Mouse (Mus musculus): ENCODE results near the gene Pou2f2. TPM values are rescaled to one million over a fixed set of nuclear protein-coding genes. Genes with fewer than 3 reads are reported as not detected.
A peak's percentile ranks its signal among the peaks of the same experiment; 100 is the strongest.

Gene Pou2f2
- total and polyA plus RNA-seq, 2 experiments from 2014 or later: 6.0 to 21.2 TPM

DNA sequence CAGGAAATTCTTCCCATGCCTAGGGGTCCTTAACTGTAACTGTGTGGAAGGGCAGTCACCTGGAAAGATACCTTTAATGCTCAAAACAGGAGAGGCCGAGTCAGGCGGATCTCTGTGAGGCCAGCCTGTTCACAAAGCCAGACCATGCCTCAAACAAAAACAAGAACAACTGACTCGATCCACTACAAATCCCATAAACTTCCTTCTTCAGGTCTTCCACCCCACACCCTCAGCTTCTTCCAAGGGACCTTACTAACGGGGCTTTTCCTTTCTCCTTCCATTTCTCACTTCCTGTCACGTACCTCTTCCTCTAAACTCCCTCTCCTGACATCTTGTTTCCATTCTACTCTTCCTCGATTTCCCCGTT lies 103.2 kb downstream of the Pou2f2 start:
- Histone ChIP-seq H3K27ac (ENCODE audit: low read depth, low read length) (peak overlapping the region; percentile 91), H3K4me3 (ENCODE audit: low read depth, low read length) (peak overlapping the region; percentile 39), H3K36me3 (ENCODE audit: insufficient read depth) (peaks cover 20% of the 10 kb centered on the region), H3K9ac (peak overlapping the region; percentile 57), H3K4me2 (ENCODE audit: low read depth) (peak overlapping the region; percentile 64), H3K4me1 (ENCODE audit: insufficient read depth) (peaks cover 18% of the 10 kb centered on the region), H3K9me3 (ENCODE audit: low read length) (no peaks in the 10 kb centered on the region), H3K27me3 (ENCODE audit: insufficient read depth, low read length) (no peaks in the 10 kb centered on the region)
- 18% methylated on average over 7 of the region's 7 CpGs for WGBS
- DNase-seq (no peak), ATAC-seq (no peak)
- no peak for TF ChIP-seq CTCF (IDR thresholded peaks at IDR 0.05; ENCODE audit: low read depth)

- Histone ChIP-seq H3K36me3 (ENCODE audit: insufficient read depth) (0 out of 2 replicates have a peak, but pooled peaks cover 3% of the 10 kb centered on the region), H3K9me3 (ENCODE audit: low read length) (no peaks in the 10 kb centered on the region), H3K27me3 (ENCODE audit: insufficient read depth, low read length) (no peaks in the 10 kb centered on the region), H3K4me1 (ENCODE audit: insufficient read depth) (peaks cover 34% of the 10 kb centered on the region), H3K27ac (ENCODE audit: low read depth, low read length) (peak overlapping the region; percentile 95), H3K4me2 (ENCODE audit: low read depth) (no peak overlapping the region), H3K4me3 (ENCODE audit: low read depth, low read length) (no peak overlapping the region), H3K9ac (no peak overlapping the region)
- DNase-seq (peak; percentile 33), ATAC-seq (no peak)
- 69% methylated on average over 8 of the region's 8 CpGs for WGBS
- 0 out of 2 replicates have a peak, but pooled peaks have one; percentile 5 for TF ChIP-seq CTCF (IDR thresholded peaks at IDR 0.05; ENCODE audit: low read depth)
Observed at GRCm38 (mm10) chr7:25073924-25074323, 105.6 kb downstream of the Pou2f2 start.

GRCm38 (mm10) chr7:25072716-25073390 lies 106.7 kb downstream of the Pou2f2 start:
- no peak for TF ChIP-seq CTCF (IDR thresholded peaks at IDR 0.05; ENCODE audit: low read depth)
- peaks cover 27% of the 10 kb centered on the region for H3K4me1 ChIP-seq (ENCODE audit: insufficient read depth)
- peak; percentile 8; the same call in 1 of the 2 replicates for ATAC-seq

GRCm38 (mm10) chr7:25071979-25072715 lies 107.4 kb downstream of the Pou2f2 start, which contains the start of the genes Grik5 and Zfp574:
Grik5 (minus strand) TSS chr7:25072346.
Zfp574 (plus strand) TSS chr7:25072567.
- H3K9ac ChIP-seq: peak within 1 kb of the TSS; percentile 94
- 0% methylated on average over 28 of the region's 28 CpGs for WGBS
- TF ChIP-seq CTCF (IDR thresholded peaks at IDR 0.05; ENCODE audit: low read depth): no peak
- H3K4me1 ChIP-seq (ENCODE audit: insufficient read depth): peaks cover 27% of the 10 kb centered on the region
- DNase-seq (peak; percentile 32), ATAC-seq (no peak)
- H3K36me3 ChIP-seq (ENCODE audit: insufficient read depth): peaks cover 17% of the 10 kb centered on the region
- H3K27me3 ChIP-seq (ENCODE audit: insufficient read depth, low read length): no peaks in the 10 kb centered on the region
- H3K4me2 ChIP-seq (ENCODE audit: low read depth): peak within 1 kb of the TSS; percentile 87
- peak within 1 kb of the TSS; percentile 71 for H3K4me3 ChIP-seq (ENCODE audit: low read depth, low read length)
- no peaks in the 10 kb centered on the region for H3K9me3 ChIP-seq (ENCODE audit: low read length)
- peak within 1 kb of the TSS; percentile 95 for H3K27ac ChIP-seq (ENCODE audit: low read depth, low read length)

More at GRCm38 (mm10) chr7:25072716-25073390, 106.7 kb downstream of the Pou2f2 start:
- Histone ChIP-seq H3K9ac (peak overlapping the region; percentile 94), H3K4me3 (ENCODE audit: low read depth, low read length) (peak overlapping the region; percentile 71), H3K36me3 (ENCODE audit: insufficient read depth) (peaks cover 9% of the 10 kb centered on the region), H3K27me3 (ENCODE audit: insufficient read depth, low read length) (no peaks in the 10 kb centered on the region), H3K9me3 (ENCODE audit: low read length) (no peaks in the 10 kb centered on the region), H3K27ac (ENCODE audit: low read depth, low read length) (peak overlapping the region; percentile 95), H3K4me2 (ENCODE audit: low read depth) (peak overlapping the region; percentile 87)
- WGBS: under 1% methylated on average over 18 of the region's 33 CpGs
- DNase-seq: peak; percentile 78

GRCm38 (mm10) chr7:25068724-25069123 lies 110.8 kb downstream of the Pou2f2 start:
- Histone ChIP-seq H3K9ac (no peak overlapping the region), H3K9me3 (ENCODE audit: low read length) (no peaks in the 10 kb centered on the region), H3K36me3 (ENCODE audit: insufficient read depth) (peaks cover 49% of the 10 kb centered on the region), H3K4me3 (ENCODE audit: low read depth, low read length) (no peak overlapping the region), H3K4me1 (ENCODE audit: insufficient read depth) (peaks cover 23% of the 10 kb centered on the region), H3K4me2 (ENCODE audit: low read depth) (peak overlapping the region; percentile 23), H3K27ac (ENCODE audit: low read depth, low read length) (no peak overlapping the region), H3K27me3 (ENCODE audit: insufficient read depth, low read length) (no peaks in the 10 kb centered on the region)
- 6% methylated on average over 2 of the region's 2 CpGs for WGBS
- ATAC-seq: peak; percentile 40
- DNase-seq: peak; percentile 71
- no peak for TF ChIP-seq CTCF (IDR thresholded peaks at IDR 0.05; ENCODE audit: low read depth)

DNA sequence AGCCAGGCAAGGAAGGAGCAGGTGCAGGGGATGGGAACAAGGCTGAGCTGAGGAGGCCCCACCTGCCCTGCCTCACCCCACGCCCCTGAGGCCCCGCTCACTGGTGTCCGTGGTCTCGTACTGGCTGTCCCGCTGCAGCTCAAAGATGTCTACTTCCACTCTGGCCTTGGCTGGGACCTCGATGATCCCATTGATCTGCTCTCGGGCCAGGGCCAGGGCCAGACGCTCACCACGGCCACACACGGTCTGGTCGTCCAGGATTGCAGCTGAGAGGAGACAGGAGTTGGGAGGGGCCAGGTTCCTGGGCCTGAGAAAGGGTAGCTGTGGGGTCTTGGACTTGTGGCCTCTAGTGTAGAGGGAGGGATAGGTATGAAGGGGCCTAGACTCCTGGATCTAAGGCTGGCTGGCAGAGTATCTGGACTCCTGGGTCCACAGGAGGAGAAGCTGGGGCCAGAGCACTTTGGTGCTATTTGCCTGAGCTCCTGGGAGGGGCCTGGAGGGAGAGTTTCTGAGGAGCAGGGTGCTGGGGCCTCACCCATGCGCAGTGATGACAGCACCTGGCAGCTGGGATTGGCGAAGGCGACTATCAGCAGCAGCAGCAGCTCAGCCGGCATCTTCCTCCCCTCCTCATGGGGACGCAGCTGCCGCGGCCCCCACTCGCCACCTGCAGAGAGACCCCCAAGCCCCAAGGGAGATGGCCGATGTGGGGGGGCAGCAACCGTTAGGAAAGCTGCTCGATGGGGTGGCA lies 111.4 kb downstream of the Pou2f2 start:
- peaks cover 16% of the 10 kb centered on the region for H3K4me1 ChIP-seq (ENCODE audit: insufficient read depth)
- no peak overlapping the region for H3K9ac ChIP-seq
- peaks cover 55% of the 10 kb centered on the region for H3K36me3 ChIP-seq (ENCODE audit: insufficient read depth)
- ATAC-seq (no peak), DNase-seq (no peak)
- H3K27ac ChIP-seq (ENCODE audit: low read depth, low read length): no peak overlapping the region
- peak overlapping the region; percentile 23; the same call in 1 of the 2 replicates for H3K4me2 ChIP-seq (ENCODE audit: low read depth)
- 83% methylated on average over 22 of the region's 22 CpGs for WGBS
- H3K4me3 ChIP-seq (ENCODE audit: low read depth, low read length): no peak overlapping the region
- no peaks in the 10 kb centered on the region for H3K27me3 ChIP-seq (ENCODE audit: insufficient read depth, low read length)
- no peaks in the 10 kb centered on the region for H3K9me3 ChIP-seq (ENCODE audit: low read length)
- no peak for TF ChIP-seq CTCF (IDR thresholded peaks at IDR 0.05; ENCODE audit: low read depth)
